Mouse (Mus musculus) kidney, adult 11 months (tissue): ENCODE measurements around the gene Hrh3.

ENCODE experiments used
- DNase-seq: peaks from one replicate; pipeline ENCODE4 v3.0.0; 2022

Gene Hrh3

DNA sequence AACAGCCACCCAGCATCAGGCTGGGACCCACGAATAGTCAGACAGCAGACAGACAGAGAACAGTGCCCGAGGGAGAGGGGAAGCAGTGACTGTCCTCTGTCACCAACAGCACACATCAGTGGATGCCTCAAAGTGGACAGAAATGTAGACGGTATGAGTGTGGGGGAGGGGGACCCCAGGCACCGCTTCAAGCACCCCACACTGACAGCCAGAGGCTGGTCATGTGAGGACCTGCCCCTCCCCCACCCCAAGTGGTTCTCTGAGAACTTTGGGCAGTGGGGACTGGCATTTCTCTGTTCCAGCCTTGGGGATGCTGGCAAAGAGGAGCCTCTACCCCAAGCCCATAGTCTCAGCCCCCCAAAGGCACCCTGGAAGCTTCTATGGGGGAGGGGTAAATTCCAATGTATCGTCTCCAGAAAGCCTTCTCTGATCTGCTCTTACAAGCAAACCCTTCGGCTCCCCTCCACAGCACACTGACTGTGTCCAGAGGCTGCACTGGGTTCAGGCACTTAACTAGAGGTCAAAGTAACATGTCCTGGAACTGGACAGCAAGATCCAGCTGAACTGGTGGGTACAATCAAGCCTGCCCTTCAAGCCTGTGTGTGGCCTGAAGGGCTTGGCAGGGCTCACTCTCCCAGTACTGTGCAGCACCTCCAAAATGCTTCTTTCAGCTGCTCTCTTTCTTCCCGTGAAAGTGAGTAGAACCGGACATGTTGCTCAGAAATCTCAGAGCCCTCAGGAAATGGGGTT is 1.3 kb upstream of the Hrh3 start:
- peak; percentile 26 for DNase-seq

DNA sequence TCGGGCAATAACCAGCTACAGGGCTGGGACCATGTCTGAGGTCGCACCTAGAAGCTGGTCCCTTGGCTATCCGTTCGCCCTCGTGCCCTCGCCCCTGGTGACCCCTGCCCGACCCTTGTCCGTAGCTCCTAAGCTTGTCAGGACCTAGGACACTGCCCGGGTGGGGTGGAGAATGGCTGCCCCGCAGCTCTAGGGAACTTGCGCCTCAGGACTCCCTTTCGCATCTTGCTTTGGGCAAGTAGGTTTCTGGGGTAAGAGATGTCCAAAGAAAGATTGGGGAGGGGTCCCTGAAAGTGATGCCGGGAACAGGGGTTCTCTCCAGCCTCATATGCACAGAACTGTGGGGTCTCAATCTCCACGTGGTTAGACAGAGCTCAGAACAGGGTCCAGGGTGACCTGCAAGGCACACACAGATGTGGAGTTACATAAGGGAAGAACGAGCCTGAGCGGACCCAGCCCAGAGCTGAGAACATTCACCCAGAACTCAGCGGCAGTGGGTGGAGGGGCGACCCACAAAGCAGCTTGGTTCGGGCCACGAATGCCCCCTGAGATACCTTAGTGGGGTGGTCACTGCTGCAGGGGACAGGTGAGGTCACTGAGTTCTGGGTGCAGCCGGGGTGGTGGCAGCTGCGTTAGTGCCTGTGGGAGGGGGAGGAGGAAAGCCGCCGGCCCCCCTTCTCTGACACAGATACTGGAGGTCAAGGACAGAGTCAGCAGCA is 530 bp upstream of the Hrh3 start:
- peak; percentile 19 for DNase-seq

DNA sequence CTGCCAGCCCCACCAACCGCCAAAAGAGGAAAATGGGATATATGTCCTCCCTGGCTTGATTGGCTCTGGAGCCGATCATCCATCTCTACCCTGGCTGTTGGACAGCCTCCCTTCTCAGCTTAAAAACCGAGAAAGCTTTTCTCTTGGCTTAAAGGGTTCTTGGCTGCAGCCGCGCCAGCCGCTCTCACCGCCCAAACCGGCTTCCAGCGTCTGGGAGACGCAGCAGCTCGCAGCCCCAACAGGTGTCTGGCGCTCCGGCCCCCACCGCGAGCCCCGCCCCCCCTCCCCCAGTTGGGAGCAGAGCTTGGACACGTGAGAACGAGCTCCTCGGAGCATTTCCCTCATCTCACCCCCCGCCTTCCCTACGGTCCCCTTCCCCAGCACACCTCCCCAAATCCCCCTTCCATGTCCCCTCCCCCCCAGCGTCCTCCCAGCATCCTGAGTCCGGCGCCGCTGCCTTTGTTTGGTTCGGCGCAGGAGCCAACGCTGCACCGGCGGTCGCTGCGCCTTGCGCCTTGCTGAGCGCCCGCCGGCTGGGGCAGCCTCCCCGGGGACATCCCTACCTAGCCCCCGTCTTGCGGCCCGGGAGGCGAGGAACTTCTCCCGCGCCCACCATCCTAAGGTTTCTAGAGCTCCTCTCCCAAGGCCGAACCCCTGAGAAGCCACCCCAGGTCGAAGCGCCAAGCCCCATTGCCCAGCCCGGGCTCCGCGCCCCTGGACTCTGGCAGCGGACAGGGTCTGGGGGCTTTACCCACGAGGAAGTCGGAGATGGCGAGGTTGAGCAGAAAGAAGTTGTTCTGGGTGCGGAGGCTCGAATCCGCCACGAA is 924 bp downstream of the Hrh3 start:
- DNase-seq = no peak

DNA sequence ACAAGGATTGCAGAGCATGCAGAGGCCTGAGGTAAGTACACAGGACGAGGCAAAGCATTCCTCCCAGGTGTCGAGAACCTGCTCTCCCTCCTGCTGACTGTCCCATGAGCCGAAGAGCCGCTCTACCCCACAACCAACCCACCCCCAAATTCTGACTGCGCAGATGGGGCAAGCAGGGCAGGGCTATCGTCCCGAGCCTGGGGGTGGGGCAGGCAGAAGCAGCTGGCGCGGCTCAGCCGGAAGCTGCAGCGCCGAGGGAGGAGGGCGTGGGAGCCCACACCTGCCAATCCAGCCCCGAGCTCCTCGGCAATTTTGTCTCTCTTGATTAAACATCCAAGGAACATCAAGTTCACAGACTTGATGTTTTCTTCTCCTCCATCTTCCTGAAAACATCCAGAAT is 4.8 kb downstream of the Hrh3 start:
- DNase-seq = no peak

DNA sequence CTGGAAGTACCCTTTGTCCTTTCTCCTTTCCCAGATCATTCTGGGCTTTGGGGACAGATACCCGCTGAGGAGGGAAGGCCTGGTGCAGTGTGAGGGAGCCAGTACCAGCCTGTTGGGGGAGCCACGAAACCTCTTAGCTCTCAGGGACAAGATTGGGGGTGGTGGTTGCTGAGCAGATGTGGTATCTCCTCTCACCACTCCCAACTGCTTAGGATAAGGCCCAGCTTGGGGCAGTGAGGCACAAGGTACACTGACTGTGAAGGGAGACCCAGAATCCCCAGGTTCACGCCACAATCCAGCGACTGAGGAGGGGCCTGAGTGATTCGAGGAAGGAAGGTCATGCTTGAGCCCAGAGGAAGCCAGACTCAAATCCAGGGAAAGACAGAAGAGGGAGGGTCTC is 6.1 kb downstream of the Hrh3 start:
- DNase-seq = no peak

DNA sequence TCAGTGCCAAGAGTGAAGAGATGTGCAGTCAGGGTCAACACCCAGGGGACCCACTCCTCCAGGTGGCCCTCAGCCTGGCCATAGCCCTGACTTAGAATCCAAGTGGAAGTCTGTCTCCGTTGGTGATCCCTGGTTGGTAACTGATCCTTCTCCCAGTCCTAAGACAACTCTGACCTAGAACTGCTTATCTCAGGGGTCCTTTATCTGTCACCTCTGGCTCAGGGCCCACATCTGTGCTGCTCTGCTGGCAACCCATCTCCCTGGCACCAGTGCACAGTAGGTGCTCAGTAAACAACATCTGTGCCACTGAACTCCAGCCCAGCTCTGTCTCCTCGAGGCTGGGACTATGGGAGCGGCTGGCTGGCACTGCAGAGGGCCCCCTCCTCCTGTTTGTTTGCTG is 6.7 kb downstream of the Hrh3 start:
- DNase-seq = no peak

DNA sequence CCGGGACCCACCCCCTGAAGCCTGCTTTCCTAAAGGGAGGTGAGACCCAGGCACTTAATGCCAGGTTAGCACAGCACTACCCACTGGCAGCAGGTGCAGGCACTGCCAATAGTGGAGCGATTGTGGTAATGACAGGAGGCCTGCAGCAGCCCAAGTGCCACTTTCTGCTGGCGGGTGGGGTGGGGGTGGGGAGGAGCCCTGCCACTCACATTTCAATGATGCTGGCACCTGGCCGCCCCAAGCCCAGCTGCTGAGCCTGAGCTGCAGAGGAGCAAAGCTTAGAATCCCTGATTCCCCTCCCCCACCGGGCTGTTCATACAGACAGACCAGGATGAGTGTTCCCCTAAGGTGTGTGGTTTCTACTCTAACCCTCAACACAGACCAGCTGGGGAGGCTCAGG is 8.6 kb downstream of the Hrh3 start:
- no peak for DNase-seq

DNA sequence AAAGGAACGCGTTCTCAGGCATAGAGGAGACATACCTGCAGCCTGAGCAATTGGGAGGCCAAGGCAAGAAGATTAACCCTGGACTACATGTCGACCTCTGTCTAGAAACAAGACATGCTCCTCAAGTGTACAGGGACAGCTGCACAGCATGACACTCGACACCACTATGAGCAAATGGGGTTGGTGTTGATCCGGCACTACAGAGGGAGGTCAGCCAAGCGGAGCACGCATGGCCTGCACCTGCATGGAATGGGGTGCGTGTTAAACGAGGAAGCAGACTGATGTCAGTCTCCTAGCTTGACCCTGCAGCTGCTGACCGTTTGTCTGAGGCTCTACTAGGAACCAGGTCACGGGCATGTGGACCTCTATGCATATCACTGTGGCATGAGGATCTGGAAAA is 14.0 kb downstream of the Hrh3 start:
- DNase-seq = no peak

DNA sequence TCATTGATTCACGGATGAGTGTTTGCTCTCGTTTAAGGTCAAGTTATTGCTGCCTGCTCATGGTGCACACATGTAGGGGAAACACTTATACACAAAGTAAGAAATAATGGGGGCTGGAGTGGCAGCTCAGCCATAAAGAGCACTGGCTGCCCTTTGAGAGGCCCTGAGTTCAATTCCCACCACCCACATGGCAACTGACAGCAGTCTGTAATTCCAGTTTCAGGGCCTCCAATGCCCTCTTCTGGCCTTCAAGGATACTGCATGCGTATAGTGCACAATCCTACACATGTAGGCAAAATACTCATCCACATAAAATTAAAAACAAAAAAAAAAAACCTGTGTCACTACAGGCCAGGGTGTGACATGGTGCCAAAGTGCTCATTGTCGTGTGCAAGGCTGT is 16.8 kb downstream of the Hrh3 start:
- DNase-seq = no peak

DNA sequence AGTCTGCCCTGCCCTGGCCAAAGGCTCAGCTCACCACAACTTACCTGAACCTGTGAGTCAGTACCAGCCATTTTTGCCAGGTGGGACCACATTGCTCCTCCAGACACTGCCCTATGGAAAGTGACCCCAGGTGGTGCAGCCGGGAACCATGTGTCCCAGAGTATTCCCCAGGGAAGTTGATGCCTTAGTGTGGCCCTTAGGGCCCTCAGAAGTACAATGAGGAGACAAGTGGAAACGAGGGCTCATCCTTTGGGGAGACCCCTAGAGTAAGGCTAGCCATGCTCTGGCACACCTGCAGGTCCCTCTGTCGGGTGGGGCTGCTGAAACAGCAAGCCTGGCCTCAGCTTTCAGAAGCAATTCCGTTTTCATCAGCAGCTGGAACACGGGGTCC is 17.7 kb downstream of the Hrh3 start:
- no peak for DNase-seq

DNA sequence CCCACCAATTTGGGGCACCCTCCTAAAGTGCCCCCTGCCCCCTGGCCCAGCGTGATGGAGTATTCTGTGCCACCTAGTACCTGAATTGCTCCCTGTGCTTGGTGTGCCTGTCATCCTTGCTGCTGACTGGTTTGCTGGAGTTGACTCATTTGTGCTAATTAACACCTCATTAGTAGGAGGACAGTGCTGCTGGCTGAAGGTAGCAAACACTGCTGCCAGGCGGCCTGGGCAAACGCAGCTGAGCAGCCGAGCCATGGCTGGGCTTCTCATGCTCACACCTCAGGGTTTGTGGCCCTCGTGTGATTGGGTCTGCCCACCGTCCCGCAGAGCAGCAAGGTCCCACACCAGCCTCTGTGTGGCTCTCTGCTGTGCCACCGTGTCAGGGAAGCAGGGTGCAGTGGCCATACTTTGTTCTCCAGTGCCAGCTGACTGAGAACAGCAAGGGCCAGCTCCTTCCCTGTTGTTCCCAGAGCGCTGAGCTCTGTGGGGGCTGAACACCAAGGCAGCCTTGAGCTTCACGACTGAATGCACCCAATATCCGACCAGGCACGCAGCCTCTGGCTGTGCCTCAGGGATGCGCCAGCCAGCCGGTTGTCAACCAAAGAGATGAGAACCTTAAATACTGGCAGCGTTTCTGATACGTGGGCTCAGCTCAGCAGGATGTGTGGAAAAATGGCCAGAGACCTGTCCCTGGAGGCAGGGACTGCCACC is 18.2 kb downstream of the Hrh3 start:
- DNase-seq = no peak

DNA sequence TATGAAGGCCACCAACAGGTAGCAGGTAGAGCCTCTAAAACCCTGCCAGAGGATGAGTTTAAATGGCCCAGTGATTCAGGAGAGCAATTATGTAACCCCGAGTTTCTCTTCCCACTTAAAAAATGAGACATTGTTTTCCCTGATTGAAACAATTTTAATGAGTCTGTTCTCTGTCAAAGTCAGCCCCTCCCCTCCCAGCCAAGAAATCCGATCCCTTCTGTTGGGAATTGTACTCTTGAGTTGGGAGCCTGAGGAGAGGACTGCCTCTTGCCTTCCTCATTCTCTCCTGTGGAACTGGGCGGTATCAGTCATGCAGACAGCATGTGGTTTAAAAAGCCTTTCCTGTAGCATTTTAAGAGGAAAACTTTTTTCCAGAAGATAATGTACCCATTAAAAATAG is 19.7 kb downstream of the Hrh3 start:
- no peak for DNase-seq

DNA sequence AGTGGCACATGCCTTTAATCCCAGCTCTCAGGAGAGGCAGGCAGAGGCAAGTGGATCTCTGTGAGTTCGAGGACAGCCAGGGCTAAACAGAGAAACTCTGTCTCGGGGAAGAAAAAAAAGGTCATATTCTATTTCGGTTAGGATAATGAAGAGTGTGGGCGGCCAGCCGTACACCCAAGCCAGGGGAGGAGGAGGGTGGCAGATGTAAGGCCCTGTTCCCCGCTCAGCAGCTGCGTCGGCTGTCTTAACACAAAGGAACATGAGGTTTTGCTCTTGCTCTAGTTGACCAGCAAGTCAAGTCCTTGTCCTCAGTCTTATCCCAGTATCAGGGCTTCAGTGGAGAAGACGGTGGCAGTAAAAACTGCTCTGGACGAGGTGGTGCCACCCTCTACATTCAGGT is 21.2 kb downstream of the Hrh3 start:
- DNase-seq = no peak

DNA sequence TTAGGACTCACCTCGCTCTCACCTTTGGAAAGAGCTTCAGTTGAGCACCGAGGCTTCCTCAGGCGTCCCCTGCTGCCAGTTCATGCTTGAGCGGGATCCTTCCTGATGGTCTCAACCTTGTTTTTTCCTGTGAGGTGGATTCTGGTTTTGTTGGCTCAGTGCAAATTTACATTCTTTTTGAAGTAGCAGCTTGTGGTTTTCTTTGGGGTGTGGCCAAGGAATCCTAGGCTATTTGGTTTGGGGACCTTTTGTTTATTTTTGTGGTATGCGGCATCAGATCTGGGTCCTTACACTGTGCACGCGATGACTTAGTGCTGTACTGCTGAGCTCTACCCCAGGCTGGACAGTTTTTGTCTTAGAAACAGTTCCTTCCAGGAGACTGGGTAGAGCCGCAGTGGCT is 23.6 kb downstream of the Hrh3 start:
- no peak for DNase-seq

DNA sequence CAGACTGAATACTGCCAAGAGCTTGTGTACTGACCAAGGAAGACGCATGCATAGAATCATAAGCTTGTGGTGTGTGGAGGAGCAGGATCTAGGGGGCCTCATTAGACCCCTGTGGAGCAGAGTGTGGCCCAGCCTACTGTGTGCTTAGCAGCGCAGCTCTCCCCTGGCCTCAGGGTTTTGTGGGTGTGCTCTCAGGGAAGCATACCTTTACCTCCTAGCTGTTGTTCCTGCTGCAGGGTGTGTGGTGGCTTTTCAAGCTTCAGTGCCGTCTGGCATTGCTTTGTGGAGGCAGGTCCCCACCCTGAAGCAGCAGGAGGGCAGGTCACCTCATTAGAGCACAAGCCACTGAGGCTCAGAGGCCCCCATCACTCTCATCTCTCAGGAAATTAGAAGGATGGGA is 26.7 kb downstream of the Hrh3 start:
- DNase-seq = no peak

DNA sequence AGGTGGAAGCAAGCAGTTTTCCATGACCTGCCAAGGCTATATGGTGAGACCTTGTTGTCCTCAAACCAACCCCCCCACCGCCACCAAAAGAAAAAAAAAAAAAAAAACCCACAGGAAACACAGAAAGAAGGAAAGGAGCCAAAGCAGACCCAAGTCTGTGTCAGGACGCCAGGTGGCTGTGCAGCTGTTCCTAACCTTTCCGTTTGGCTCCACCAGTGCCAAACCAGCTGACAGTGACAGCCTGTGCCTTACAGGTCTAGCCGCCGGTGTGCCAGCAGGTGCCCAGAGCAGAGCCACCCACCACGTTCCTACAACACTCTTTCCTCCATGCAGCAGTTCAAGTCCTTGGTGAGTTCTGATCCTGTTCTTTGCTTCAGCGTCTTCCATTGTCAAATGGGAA is 31.4 kb downstream of the Hrh3 start:
- no peak for DNase-seq

DNA sequence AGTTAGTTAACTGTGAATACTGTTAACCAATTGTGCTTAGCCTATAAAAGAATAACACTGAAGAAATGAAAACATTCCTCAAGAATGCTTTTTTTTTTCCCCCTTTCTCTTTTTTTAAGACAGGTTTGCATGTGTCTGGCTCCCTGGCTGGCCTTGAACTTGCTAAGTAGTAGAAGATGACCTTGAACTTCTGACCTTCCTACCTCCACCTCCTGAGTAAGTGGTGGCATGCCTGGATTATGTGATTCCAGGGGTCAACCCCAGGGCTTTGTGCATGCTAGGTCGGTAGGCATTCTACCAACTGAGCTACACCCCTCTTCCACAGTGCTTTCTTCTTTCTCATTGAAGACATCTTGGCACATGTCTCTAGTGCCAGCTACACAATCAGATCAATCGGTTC is 32.6 kb downstream of the Hrh3 start:
- no peak for DNase-seq

DNA sequence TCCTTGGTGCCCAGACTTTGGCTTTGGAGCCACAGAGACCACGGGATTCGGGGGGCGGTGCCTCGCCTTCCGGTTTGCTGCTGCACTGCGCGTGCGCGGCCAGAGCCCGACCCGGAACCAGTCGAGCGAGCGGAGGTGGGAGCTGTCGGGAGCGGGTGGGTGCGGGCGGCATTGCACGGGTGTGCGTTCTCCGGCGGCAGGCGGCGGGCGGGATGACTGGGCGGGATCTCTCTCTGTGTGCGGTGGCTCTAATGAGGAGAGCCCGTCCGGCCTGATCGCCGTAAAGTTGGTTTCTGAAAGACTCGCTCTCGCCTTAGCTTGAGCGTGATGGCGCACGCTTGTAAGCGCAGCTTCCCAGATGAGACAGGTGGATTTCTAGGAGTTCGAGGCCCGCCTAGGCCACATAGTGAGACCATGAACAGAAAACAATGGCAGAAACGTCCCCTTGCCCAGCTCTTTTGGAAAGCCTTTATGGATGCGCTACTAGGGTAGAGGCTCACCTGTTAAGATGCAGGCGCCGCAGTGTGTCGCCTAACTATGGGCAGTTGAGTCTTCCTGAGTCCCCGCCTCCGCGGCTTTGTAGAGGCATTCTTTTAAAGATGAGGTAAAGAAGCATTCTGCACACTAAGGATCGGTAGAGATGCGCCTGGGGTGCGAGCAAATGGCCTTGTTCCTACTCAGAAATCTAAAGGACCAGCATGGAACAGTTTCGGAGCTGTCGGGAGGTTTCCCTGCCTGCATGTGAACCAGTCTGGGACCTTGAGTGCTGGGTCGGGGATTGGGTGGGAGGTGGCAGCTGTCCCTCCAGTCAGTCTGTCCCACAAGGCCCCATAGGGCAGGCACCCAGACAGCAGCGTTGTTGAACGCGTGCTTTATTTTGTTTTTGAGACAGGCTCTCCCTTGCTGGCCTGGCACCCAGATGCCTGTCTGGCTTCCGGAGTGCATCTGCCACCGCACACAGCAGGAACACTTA is 33.5 kb downstream of the Hrh3 start, which contains the start of gene Mtg2:
Mtg2 (plus strand) TSS at position 108 of the 973 bp plus-strand sequence.
- peak; percentile 93 for DNase-seq

DNA sequence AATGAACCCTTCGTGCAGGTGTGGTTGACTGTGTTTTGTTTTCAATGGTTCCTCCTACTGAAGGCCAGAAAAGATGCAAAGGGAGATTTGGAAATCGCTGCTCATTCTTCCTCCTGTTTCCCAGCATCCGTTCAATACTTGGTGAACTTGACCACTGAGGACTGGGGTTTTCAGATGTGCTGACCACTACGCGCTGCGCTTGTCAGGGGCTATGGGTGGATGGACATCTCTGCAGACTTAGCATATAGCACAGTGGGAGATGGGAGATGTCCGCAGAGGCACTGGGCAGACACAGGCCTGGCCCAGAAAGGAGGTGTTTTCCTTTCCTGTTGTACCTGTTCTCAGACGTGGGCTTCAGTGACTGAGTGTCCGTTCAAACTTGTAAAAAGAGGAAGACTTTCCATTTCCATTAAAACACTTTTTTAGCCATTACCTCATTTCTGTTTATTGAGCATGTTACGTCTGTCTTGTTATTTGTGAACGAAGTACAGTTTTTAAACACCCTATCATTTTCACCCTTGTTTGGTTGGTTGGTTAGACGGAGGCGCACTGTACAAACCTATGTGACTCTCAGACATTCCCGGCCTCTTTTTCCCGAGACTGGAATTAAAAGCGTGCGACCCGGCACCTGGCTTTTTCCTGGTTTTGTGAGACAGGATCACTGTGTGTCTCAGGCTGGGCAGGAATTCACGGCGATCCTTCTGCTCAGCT is 34.4 kb downstream of the Hrh3 start:
- no peak for DNase-seq

DNA sequence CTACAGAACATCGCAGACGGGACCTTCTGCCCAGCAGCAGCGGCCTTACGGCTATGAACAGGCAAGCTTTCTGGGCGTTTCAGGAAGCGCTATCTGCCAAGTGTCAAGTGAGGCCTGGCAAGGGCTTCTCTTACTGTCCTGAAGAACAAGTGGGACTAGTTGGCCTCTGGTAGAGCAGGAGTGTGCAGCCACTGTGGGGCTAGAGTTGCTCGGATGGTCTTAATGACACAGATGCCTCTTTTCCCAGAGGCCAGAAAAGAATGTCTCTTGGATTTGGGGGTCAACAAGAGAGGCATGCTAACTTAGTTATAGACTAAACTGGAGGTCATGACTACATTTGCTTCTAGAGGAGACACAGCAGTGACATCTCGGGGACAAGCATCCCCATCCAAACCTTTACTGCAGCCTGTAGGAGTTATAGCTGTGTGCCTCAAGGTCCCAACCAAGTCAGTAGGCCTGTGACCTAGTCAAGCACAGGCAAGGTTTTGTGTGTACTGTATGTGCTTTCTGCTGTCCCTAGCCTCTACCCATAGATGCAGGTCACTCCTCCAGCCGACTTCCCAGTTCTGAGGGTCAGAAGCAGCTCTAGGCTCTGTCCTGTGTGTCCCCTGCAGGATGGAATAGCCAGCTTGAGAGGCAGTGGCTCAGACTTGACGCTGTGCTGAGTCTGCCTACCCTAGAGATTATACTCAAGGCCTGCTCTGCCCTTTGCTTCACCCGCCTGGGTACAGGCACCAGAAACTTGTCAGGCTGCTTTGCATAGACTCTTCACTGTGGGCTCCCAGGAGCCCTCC is 40.8 kb downstream of the Hrh3 start:
- no peak for DNase-seq
